Mouse (Mus musculus) liver, adult 2 months (tissue): ENCODE measurements around the gene Sox6. TPM values are rescaled to one million over a fixed set of nuclear protein-coding genes. Genes with fewer than 3 reads are reported as not detected.

ENCODE experiments used
- DNase-seq: peaks from one replicate; pipeline ENCODE4 v3.0.0-alpha.2; 2011; ENCODE audit warnings: low read depth, low spot score; ENCODE audit errors: extremely low read depth
- H3K27ac ChIP-seq: fragments of 200-500 bp; replicated peaks from 2 replicates; pipeline ENCODE4 v1.5.1; 2012; ENCODE audit warnings: low read depth, mild to moderate bottlenecking, control low read depth, inconsistent platforms, low read length; ENCODE audit not compliant: insufficient read depth
- H3K27me3 ChIP-seq: fragments of 200-500 bp; 2 replicates; pipeline ENCODE4 v1.6.1; 2012; ENCODE audit warnings: mild to moderate bottlenecking, moderate library complexity, low read length, inconsistent platforms; ENCODE audit not compliant: control insufficient read depth, insufficient read depth
- H3K36me3 ChIP-seq: fragments of 200-500 bp; 2 replicates; pipeline ENCODE4 v1.6.1; 2012; ENCODE audit warnings: low read length, inconsistent platforms; ENCODE audit not compliant: control insufficient read depth, insufficient read depth
- H3K4me1 ChIP-seq: fragments of 200-500 bp; 2 replicates; pipeline ENCODE4 v1.6.1; 2011; ENCODE audit warnings: low read length; ENCODE audit not compliant: control insufficient read depth, insufficient read depth
- H3K4me3 ChIP-seq: fragments of 200-500 bp; 2 replicates; pipeline ENCODE4 v1.5.1; 2011; ENCODE audit warnings: low read depth, mild to moderate bottlenecking, control low read depth, low read length, moderate library complexity; ENCODE audit not compliant: insufficient read depth
- H3K79me2 ChIP-seq: fragments of 200-500 bp; 2 replicates; pipeline ENCODE4 v1.6.1; 2012; ENCODE audit warnings: inconsistent platforms, mild to moderate bottlenecking, low read length, moderate library complexity; ENCODE audit not compliant: control insufficient read depth, insufficient read depth
- H3K9ac ChIP-seq: fragments of 200-500 bp; 2 replicates; pipeline ENCODE4 v1.6.1; 2012; ENCODE audit warnings: low read depth, mild to moderate bottlenecking, control low read depth, inconsistent platforms, low read length
- CTCF ChIP-seq: fragments of 200-500 bp; IDR thresholded peaks from 2 replicates; pipeline ENCODE4 v1.5.1; 2011; ENCODE audit warnings: low read depth, low read length, control low read depth
- POLR2A ChIP-seq: fragments of 200-500 bp; IDR thresholded peaks from 2 replicates; pipeline ENCODE4 v1.6.1; 2011; ENCODE audit warnings: low read length, control low read depth; ENCODE audit not compliant: insufficient read depth; ENCODE audit errors: extremely low read depth
- WGBS: fragments of 180-500 bp; shearing (Covaris S2); methylation state at CpG from one replicate; pipeline ENCODE4 v1.1.7; 2018; 5-methylcytosine and 5-hydroxymethylcytosine counted together
- polyA plus RNA-seq: library from polyadenylated mRNA; depleted of rRNA; stranded (reverse); fragments of >200 nt; gene quantifications from 2 replicates; pipeline ENCODE4 v1.2.3, GENCODE M21; 2012
- total RNA-seq: library from RNA; depleted of rRNA; stranded (reverse); fragments of >200 nt; gene quantifications from 2 replicates; pipeline ENCODE4 v1.2.3, GENCODE M21; 2014

Sox6 gene
- total and polyA plus RNA-seq, 2 experiments = 16.0 to 34.8 TPM

- TF ChIP-seq CTCF = no peak
- no peak for TF ChIP-seq POLR2A
- peak; percentile 87 for DNase-seq
- Histone ChIP-seq H3K9ac (peak overlapping the region; percentile 21; the same call in 1 of the 2 replicates), H3K27ac (peak overlapping the region; percentile 47), H3K4me1 (peaks cover 14% of the 10 kb centered on the region), H3K79me2 (peaks cover 6% of the 10 kb centered on the region; the same call in 1 of the 2 replicates), H3K36me3 (no peaks in the 10 kb centered on the region; the same call in 1 of the 2 replicates), H3K4me3 (peak overlapping the region; percentile 59), H3K27me3 (no peaks in the 10 kb centered on the region)
- 17% methylated on average over 9 of the region's 9 CpGs for WGBS
Observed at GRCm38 (mm10) chr7:115859691-115860401, 178.8 kb downstream of the Sox6 start.

GRCm38 (mm10) chr7:115851131-115851530, 187.5 kb downstream of the Sox6 start:
- Histone ChIP-seq H3K4me3 (no peak overlapping the region), H3K4me1 (peaks cover 19% of the 10 kb centered on the region), H3K36me3 (peaks cover 2% of the 10 kb centered on the region), H3K79me2 (peaks cover 21% of the 10 kb centered on the region; the same call in 1 of the 2 replicates), H3K27me3 (no peaks in the 10 kb centered on the region), H3K27ac (no peak overlapping the region), H3K9ac (no peak overlapping the region)
- 29% methylated on average over 4 of the region's 4 CpGs for WGBS
- no peak for TF ChIP-seq POLR2A
- no peak for TF ChIP-seq CTCF
- peak; percentile 97 for DNase-seq

GRCm38 (mm10) chr7:115845791-115846366, 192.7 kb downstream of the Sox6 start:
- 88% methylated on average over 4 of the region's 4 CpGs for WGBS
- Histone ChIP-seq H3K4me3 (no peak overlapping the region), H3K27me3 (no peaks in the 10 kb centered on the region), H3K36me3 (no peaks in the 10 kb centered on the region), H3K79me2 (peaks cover 13% of the 10 kb centered on the region; the same call in 1 of the 2 replicates), H3K27ac (no peak overlapping the region; the same call in 1 of the 2 replicates), H3K9ac (no peak overlapping the region), H3K4me1 (peaks cover 8% of the 10 kb centered on the region)
- no peak for TF ChIP-seq CTCF
- no peak for TF ChIP-seq POLR2A
- DNase-seq = no peak

- Histone ChIP-seq H3K36me3 (no peaks in the 10 kb centered on the region), H3K9ac (no peak overlapping the region), H3K4me3 (no peak overlapping the region), H3K79me2 (peaks cover 17% of the 10 kb centered on the region; the same call in 1 of the 2 replicates), H3K27ac (peak overlapping the region; percentile 73), H3K27me3 (no peaks in the 10 kb centered on the region), H3K4me1 (peaks cover 8% of the 10 kb centered on the region)
- DNase-seq = no peak
- TF ChIP-seq CTCF (no peak), POLR2A (no peak)
- 23% methylated on average over 3 of the region's 3 CpGs for WGBS
Observed at GRCm38 (mm10) chr7:115844910-115845309, 193.7 kb downstream of the Sox6 start.

- H3K27ac ChIP-seq = no peak overlapping the region; the same call in none of the 2 replicates
- no peaks in the 10 kb centered on the region for H3K36me3 ChIP-seq
- H3K27me3 ChIP-seq = no peaks in the 10 kb centered on the region
- peak; percentile 99 for DNase-seq
- no peak overlapping the region for H3K9ac ChIP-seq
- H3K79me2 ChIP-seq = peaks cover 18% of the 10 kb centered on the region; the same call in 1 of the 2 replicates
- peaks cover 8% of the 10 kb centered on the region for H3K4me1 ChIP-seq
- WGBS = 21% methylated on average over 6 of the region's 6 CpGs
- TF ChIP-seq CTCF (no peak), POLR2A (no peak)
- no peak overlapping the region for H3K4me3 ChIP-seq
Observed at GRCm38 (mm10) chr7:115844431-115844830, 194.2 kb downstream of the Sox6 start.
